Mouse (Mus musculus): ENCODE measurements around the gene Acot9. TPM values are rescaled to one million over a fixed set of nuclear protein-coding genes. Genes with fewer than 3 reads are reported as not detected.

Acot9 gene
- total RNA-seq (2021) = 10 to 100 TPM; 41.0 to 42.5 TPM

GRCm38 (mm10) chrX:155262235-155262914, at the start of gene Acot9:
Acot9 (plus strand) TSS chrX:155262443.
- peak; percentile 90 to 91 for DNase-seq
- intact Hi-C loops (cut with DNase I) = loop anchor here (5.0 kb wide), 1 partner anchor 120 kb away; no protein-coding TSS in a partner anchor

DNA sequence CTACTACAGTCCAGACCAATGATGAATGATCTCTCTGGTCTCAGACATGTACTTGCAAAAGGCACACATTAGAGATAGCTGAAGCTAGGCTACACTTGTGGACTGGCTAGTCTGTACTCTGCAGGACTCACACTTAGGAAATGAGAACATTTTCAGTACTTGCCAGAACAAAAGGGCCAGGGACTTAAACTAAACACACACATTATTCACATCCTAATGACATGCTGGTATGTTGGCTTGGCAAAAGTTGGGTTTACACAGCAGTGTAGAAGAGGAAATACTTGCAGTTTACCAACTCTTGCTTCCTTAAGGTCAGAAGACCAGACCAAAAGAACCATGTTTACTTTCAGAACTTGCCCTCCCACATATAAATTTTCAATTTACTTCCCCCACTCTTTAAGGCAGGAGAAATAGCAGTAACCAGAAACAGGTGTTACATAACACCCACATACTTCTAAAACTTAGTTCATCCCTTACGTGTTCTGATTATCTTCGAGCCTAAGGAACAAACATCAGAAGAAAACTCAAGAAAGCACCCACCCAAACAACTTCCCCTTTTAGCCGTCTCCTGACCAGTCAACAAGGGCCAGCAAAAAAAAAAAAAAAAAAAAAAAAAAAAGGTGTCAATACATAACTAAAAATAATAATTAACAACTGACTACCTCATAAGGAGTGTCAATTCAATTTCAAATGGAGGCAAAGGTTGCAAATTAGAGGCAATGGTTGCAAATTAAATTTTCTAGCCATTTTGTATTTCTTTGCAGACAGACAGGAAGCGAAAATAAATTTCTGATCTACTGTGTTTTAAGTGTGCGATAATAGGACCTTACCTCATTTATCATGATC, 47.7 kb upstream of the Acot9 start:
- intact Hi-C loops (cut with DNase I) = loop anchor here (5.0 kb wide), 1 partner anchor 113 kb away; no protein-coding TSS in a partner anchor
- DNase-seq = no peak

GRCm38 (mm10) chrX:155215501-155216248, 46.6 kb upstream of the Acot9 start:
- intact Hi-C loops (cut with DNase I) = loop anchor here (1.0 to 5.0 kb wide), 2 partner anchors 70 to 112 kb away; no protein-coding TSS in a partner anchor
- peak; percentile 46 to 56 for DNase-seq

- intact Hi-C loops (cut with DNase I) = loop anchor here (1.0 to 5.0 kb wide), 2 partner anchors 71 to 111 kb away; no protein-coding TSS in a partner anchor
Observed at GRCm38 (mm10) chrX:155216271-155216670, 46.0 kb upstream of the Acot9 start, which contains the start of gene Sat1. Sat1 (minus strand) TSS chrX:155216449.

GRCm38 (mm10) chrX:155218277-155218676, 44.0 kb upstream of the Acot9 start:
- no peak for DNase-seq
- intact Hi-C loops (cut with DNase I) = loop anchor here (5.0 kb wide), 1 partner anchor 109 kb away; no protein-coding TSS in a partner anchor

More at GRCm38 (mm10) chrX:155216271-155216670, 46.0 kb upstream of the Acot9 start, which contains the start of gene Sat1:
- peak; percentile 92 to 93 for DNase-seq

DNA sequence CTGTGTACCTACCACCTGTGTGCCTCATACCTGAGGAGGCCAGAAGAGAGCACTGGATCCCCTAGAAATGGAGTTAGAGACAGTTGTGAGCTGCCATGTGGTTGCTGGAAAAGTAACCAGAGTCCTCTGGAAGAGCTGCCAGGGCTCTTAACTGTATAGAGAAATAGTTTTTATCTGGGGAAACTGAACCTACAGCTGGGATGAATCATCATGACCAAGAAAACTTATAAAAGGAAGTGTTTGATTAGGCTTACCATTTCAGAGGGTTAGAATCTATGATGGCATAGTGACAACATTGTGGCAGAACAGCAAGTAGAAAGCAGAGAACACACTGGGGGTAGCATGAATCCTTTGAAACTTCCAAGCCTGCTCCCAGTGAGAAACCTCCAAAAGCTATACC, 5.4 kb upstream of the Acot9 start:
- no peak for DNase-seq
- intact Hi-C loops (cut with DNase I) = no loop called here

GRCm38 (mm10) chrX:155262915-155263252, 641 bp downstream of the Acot9 start:
- intact Hi-C loops (cut with DNase I) = loop anchor here (5.0 kb wide), 1 partner anchor 121 kb away; no protein-coding TSS in a partner anchor
- DNase-seq = no peak

DNA sequence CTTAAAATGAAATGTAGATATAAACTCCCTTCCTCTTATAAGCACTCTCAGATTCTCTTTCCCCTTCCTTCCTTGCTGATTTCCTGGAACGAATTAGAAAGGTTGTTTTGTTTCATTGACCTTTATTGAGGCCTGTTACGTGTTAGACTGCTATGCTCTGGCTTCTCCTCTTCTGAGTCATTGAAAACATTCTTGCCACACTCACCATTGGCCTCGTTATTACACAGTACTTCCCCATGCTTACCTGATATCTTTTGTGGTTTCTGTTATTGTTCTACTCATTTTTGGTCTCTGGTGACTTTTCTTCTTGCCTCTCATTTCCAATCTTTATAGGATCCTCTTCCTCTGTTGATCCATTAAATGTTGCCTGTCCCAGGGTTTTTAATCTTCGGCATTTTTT, 16.2 kb downstream of the Acot9 start:
- intact Hi-C loops (cut with DNase I) = no loop called here
- DNase-seq = no peak

DNA sequence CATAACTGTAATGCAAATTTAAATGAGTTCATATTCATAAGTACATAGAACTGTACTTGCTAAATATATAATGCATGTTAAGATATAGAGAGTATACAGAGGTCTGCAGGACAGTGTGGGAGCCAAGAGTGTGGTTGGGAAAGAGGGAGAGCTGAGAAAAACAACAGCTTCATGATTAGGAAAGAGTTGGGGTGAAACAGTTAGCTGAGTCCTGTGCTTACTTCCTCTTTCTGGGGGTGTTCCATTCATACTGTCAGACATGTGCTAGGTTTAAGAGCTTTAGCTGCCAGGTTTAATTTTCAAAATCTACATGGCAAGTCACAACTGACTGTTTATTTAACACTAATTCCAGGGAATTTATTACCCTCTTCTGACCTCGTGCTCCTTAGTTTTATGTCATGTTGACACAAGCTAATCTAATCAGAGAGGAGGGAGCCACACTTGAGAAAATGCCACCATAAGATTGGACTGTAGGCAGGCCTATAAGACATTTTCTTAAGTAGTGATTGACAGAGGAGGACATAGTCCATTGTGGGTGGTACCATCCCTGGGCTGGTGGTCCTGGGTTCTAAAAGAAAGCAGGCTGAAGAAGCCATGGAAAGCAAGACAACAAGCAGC, 18.3 kb downstream of the Acot9 start:
- intact Hi-C loops (cut with DNase I) = no loop called here
- DNase-seq = no peak

GRCm38 (mm10) chrX:155306390-155306789, 44.1 kb downstream of the Acot9 start:
- intact Hi-C loops (cut with DNase I) = no loop called here
- no peak for DNase-seq

DNA sequence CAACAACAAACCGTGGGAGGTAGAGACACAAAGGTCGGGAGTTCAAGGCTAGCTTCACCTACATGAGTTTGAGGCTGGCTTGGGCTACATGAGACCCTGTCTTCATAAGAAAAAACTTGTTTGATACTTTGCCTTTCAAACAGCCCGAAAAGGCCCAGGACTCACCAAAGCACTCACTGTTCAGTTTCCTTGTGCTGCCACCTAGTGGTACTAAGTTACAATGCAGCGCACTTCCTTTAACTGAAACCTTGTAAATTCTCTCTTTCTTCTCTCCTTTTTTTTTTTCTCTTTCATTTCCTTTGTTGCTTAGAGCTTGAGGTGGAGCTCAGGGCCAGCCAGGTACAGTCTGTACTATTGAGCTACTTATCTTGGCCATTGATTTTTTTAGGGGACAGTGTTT, 55.8 kb downstream of the Acot9 start:
- intact Hi-C loops (cut with DNase I) = loop anchor here (1.0 kb wide), 1 partner anchor 172 kb away; no protein-coding TSS in a partner anchor

DNA sequence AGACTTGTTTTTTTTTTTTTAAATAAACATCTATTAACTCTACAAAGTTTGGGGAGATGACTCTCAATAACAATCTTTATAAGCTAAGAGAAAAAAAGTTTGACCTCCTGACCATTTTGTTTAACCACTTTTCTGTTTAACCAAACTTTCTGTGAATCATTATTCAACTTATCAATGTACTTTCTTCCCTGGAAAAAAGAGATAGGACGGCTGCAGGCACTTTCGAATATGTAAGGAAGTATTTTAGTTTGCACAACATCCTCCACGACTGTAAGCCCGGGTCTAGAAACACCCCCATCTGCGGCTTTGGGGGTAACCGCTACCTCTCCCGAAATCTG, 75.3 kb downstream of the Acot9 start:
- DNase-seq = no peak
- intact Hi-C loops (cut with DNase I) = no loop called here

More for the DNA sequence above, 55.8 kb downstream of the Acot9 start:
- DNase-seq = peak; percentile 26 to 56

GRCm38 (mm10) chrX:155337905-155338721, 75.9 kb downstream of the Acot9 start:
- intact Hi-C loops (cut with DNase I) = no loop called here
- DNase-seq = peak; percentile 87 to 88

- intact Hi-C loops (cut with DNase I) = no loop called here
Observed at GRCm38 (mm10) chrX:155340654-155341053, 78.4 kb downstream of the Acot9 start, which contains the start of gene Prdx4. Prdx4 (minus strand) TSS chrX:155340754.

DNA sequence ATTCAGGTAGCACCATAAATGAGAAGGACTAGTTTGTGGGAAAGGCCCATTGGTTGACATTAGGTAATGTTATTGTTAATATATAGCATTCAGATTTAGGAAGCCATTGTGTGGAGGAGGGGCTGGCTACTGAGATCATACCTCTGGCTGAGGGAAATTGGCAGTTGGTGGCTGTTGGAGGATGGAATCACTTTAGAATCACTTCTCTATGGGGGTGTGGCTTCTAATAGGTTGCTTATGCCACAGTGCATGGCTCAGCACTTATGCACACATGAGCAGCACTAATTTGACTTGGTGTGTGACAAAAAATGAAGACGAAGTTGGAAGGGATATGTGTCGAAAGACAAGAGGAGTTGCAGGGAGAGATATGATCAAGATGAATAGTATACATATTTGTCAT, 84.0 kb downstream of the Acot9 start:
- DNase-seq = no peak
- intact Hi-C loops (cut with DNase I) = no loop called here

More at GRCm38 (mm10) chrX:155340654-155341053, 78.4 kb downstream of the Acot9 start, which contains the start of gene Prdx4:
- no peak for DNase-seq

All from heart, postnatal 10 days (tissue).